Mouse (Mus musculus) central nervous system, embryonic 18 days (tissue): ENCODE results near the gene Rhox10. TPM values are rescaled to one million over a fixed set of nuclear protein-coding genes. Genes with fewer than 3 reads are reported as not detected.

Experiments
- polyA plus RNA-seq: library from polyadenylated mRNA; depleted of rRNA; stranded (reverse); fragments of >200 nt; gene quantifications from 2 replicates; pipeline ENCODE4 v1.2.3, GENCODE M21; 2012; rRNA removed

The Rhox10 gene
- not detected in 2 replicates for polyA plus RNA-seq

GRCm38 (mm10) chrX:38066175-38066574 lies at the start of gene Rhox10:
Gene Rhox10, plus strand, starts transcription at chrX:38066475.

GRCm38 (mm10) chrX:38018597-38018996 lies 47.7 kb upstream of the Rhox10 start, which contains the start of gene Btg1-ps1:
Gene Btg1-ps1, minus strand, starts transcription at chrX:38018815.

GRCm38 (mm10) chrX:38043014-38043413 lies 23.3 kb upstream of the Rhox10 start, which contains the start of gene Btg1-ps2:
Gene Btg1-ps2, minus strand, starts transcription at chrX:38043114.

DNA sequence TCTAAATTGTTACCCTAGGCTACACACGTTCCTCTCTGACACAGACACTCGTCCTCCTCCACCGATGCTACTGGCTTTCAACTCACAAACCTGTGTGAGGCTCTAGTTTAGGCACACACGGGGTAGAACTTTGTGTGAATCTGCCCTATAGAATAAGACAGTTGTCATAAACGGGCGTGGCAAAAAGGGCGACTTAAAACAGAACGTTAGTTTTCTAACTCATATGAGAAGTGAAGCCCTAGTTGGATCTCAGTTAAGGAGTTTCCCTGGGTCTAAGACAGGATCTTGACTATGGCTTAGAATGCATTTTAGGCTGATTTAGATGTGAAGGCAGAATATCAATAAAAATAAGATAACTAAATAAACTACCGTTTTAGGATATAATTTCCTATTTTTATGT lies 18.8 kb downstream of the Rhox10 start, which contains the start of gene Rhox11:
Gene Rhox11 (minus strand): TSS at position 101 of the 400 bp plus-strand sequence.

DNA sequence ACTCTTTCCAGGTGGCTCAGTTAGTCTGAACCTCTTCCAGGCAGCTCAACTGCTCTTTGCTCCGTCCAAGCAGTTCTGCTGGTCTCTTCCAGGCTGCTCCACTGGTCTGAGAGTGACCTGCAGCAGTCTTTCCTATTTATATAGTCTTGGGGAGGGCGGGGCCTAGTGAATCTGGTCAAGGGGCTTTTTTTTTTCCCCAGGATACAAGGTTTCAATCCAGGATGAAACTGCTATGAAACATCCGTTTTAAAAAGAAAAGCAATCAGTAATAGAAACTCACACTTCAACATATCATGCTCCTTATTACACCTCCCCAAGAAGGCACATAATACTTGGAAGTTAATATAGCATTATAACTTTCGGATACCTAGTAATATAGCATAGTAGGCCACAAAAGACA lies 44.5 kb downstream of the Rhox10 start, which contains the start of gene Rhox12:
Gene Rhox12 (minus strand): TSS at position 101 of the 400 bp plus-strand sequence.

DNA sequence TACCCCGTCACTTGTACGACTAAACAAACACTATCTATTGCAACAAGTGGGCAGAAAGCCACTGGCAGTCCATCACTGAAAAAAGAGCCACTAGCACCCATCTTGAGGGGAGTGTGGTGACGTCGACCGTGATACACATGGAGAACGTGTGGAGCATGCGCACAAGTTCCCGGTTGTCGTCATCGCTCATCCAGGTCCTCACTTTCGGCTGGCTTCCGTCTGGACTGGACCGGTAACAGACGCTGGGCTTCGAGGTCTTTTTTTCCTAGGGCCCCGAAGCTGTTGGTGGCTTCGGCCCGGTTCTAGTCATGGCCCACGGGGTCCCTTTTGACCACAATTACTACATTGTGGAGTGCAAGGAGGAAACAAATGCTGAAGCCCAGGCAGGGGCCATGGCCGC lies 54.7 kb downstream of the Rhox10 start, which contains the start of gene Rhox13:
Gene Rhox13 (plus strand): TSS at position 238 of the 400 bp plus-strand sequence.

Other genes starting within 250 kb of the Rhox10 start
- not detected in 2 replicates for gene Rhox6, start 239.6 kb upstream of the Rhox10 start, polyA plus RNA-seq
- gene Rhox7a, start 234.8 kb upstream of the Rhox10 start, polyA plus RNA-seq = not detected in 2 replicates
- not detected in 2 replicates for gene Rhox8, start 187.5 kb upstream of the Rhox10 start, polyA plus RNA-seq
- not detected in 2 replicates for gene Rhox7b, start 169.2 kb upstream of the Rhox10 start, polyA plus RNA-seq
- not detected in 2 replicates for gene Rhox9, start 164.7 kb upstream of the Rhox10 start, polyA plus RNA-seq
- not detected in 2 replicates for gene Btg1-ps1, start 47.7 kb upstream of the Rhox10 start, polyA plus RNA-seq
- gene Btg1-ps2, start 23.4 kb upstream of the Rhox10 start, polyA plus RNA-seq = not detected in 2 replicates
- not detected in 2 replicates for gene Rhox11, start 18.7 kb downstream of the Rhox10 start, polyA plus RNA-seq
- not detected in 2 replicates for gene Rhox12, start 44.4 kb downstream of the Rhox10 start, polyA plus RNA-seq
- gene Rhox13, start 54.7 kb downstream of the Rhox10 start, polyA plus RNA-seq = not detected in 2 replicates
- gene Zbtb33, start 123.3 kb downstream of the Rhox10 start, polyA plus RNA-seq = 14.6 and 14.9 TPM in 2 replicates
- gene Tmem255a, start 186.0 kb downstream of the Rhox10 start, polyA plus RNA-seq = 9.8 and 13.4 TPM in 2 replicates
- gene Atp1b4, start 249.7 kb downstream of the Rhox10 start, polyA plus RNA-seq = 3.1 TPM in 1 of 2 replicates, not detected in the other